Mouse (Mus musculus): Measurements from ENCODE around the gene Ilf2.

Gene Ilf2

GRCm38 (mm10) chr3:90508950-90509746 lies 33.2 kb downstream of the Ilf2 start, which contains the start of gene Chtop:
Gene Chtop (minus strand): TSS chr3:90509498.
- peak; percentile 98 for DNase-seq (ENCODE audit: low spot score)

- DNase-seq (ENCODE audit: low spot score) = no peak
These were observed 33.8 kb downstream of the Ilf2 start for GRCm38 (mm10) chr3:90509747-90510123.

GRCm38 (mm10) chr3:90512276-90512675 lies 36.4 kb downstream of the Ilf2 start:
- no peak for DNase-seq (ENCODE audit: low spot score)

- no peak for DNase-seq (ENCODE audit: low spot score)
These were observed 37.2 kb downstream of the Ilf2 start for GRCm38 (mm10) chr3:90512948-90513642.

- DNase-seq (ENCODE audit: low spot score) = no peak
These were observed 38.1 kb downstream of the Ilf2 start, which contains the start of the genes S100a1 and S100a13 for GRCm38 (mm10) chr3:90513796-90514590. Gene S100a1 (minus strand): TSS chr3:90514392. Gene S100a13 (plus strand): TSS chr3:90514435.

- no peak for DNase-seq (ENCODE audit: low spot score)
These were observed 38.8 kb downstream of the Ilf2 start for GRCm38 (mm10) chr3:90514691-90515090.

GRCm38 (mm10) chr3:90515242-90515641 lies 39.3 kb downstream of the Ilf2 start:
- DNase-seq (ENCODE audit: low spot score) = no peak

- no peak for DNase-seq (ENCODE audit: low spot score)
These were observed 39.9 kb downstream of the Ilf2 start for GRCm38 (mm10) chr3:90515789-90516188.

GRCm38 (mm10) chr3:90517711-90518110 lies 41.8 kb downstream of the Ilf2 start:
- no peak for DNase-seq (ENCODE audit: low spot score)

- DNase-seq (ENCODE audit: low spot score) = no peak
These were observed 49.5 kb downstream of the Ilf2 start for GRCm38 (mm10) chr3:90525421-90525820.

GRCm38 (mm10) chr3:90526076-90526475 lies 50.1 kb downstream of the Ilf2 start:
- no peak for DNase-seq (ENCODE audit: low spot score)

GRCm38 (mm10) chr3:90526580-90526979 lies 50.7 kb downstream of the Ilf2 start, which contains the start of gene S100a14:
Gene S100a14 (plus strand): TSS chr3:90526856.
- no peak for DNase-seq (ENCODE audit: low spot score)

GRCm38 (mm10) chr3:90527291-90527873 lies 51.5 kb downstream of the Ilf2 start:
- no peak for DNase-seq (ENCODE audit: low spot score)

- no peak for DNase-seq (ENCODE audit: low spot score)
These were observed 55.8 kb downstream of the Ilf2 start for GRCm38 (mm10) chr3:90531713-90532112.

- no peak for DNase-seq (ENCODE audit: low spot score)
These were observed 59.5 kb downstream of the Ilf2 start for GRCm38 (mm10) chr3:90535446-90535845.

- DNase-seq (ENCODE audit: low spot score) = peak; percentile 61
These were observed 61.4 kb downstream of the Ilf2 start, which contains the start of gene S100a16 for GRCm38 (mm10) chr3:90537141-90537904. Gene S100a16 (plus strand): TSS chr3:90537254.

- no peak for DNase-seq (ENCODE audit: low spot score)
These were observed 62.0 kb downstream of the Ilf2 start for GRCm38 (mm10) chr3:90537905-90538296.
